Mouse (Mus musculus) E14TG2a.4 (cell line): ENCODE data around the gene Anks1b.

Experiments used
- H3K27me3 ChIP-seq: 2 replicates; pipeline ENCODE4 v1.6.1; 2014; ENCODE audit warnings: low read length, control low read depth; ENCODE audit not compliant: insufficient read depth
- H3K36me3 ChIP-seq: 2 replicates; pipeline ENCODE4 v1.6.1; 2014; ENCODE audit warnings: low read length, control low read depth; ENCODE audit not compliant: insufficient read depth
- H3K4me1 ChIP-seq: replicated peaks from 2 replicates; pipeline ENCODE4 v1.6.1; 2014; ENCODE audit warnings: low read depth, low read length, control low read depth
- H3K4me3 ChIP-seq: replicated peaks from 2 replicates; pipeline ENCODE4 v1.5.1; 2014; ENCODE audit warnings: mild to moderate bottlenecking, low read length
- H3K9me3 ChIP-seq: 2 replicates; pipeline ENCODE4 v1.6.1; 2014; ENCODE audit warnings: low read length, control low read depth
- CTCF ChIP-seq: conservative IDR thresholded peaks from 2 replicates; pipeline ENCODE4 v1.5.1; 2014; ENCODE audit warnings: low read length
- NANOG ChIP-seq: IDR thresholded peaks from 2 replicates; pipeline ENCODE4 v1.6.1; 2014; ENCODE audit warnings: borderline replicate concordance, low read length, mixed read lengths
- POU5F1 ChIP-seq: IDR thresholded peaks from 2 replicates; pipeline ENCODE4 v1.6.1; 2014; ENCODE audit warnings: low read length, borderline replicate concordance

The Anks1b gene

GRCm38 (mm10) chr10:90596576-90596975 is 723.3 kb downstream of the Anks1b start:
- no peak for TF ChIP-seq NANOG
- no peak for TF ChIP-seq POU5F1
- H3K4me3 ChIP-seq, result no peak overlapping the region
- H3K36me3 ChIP-seq, result no peaks in the 10 kb centered on the region
- no peaks in the 10 kb centered on the region for H3K9me3 ChIP-seq
- H3K27me3 ChIP-seq, result no peaks in the 10 kb centered on the region; the same call in 1 of the 2 replicates
- no peaks in the 10 kb centered on the region for H3K4me1 ChIP-seq

GRCm38 (mm10) chr10:90599149-90599548 is 725.8 kb downstream of the Anks1b start:
- Histone ChIP-seq H3K4me1 (no peaks in the 10 kb centered on the region), H3K4me3 (no peak overlapping the region), H3K36me3 (no peaks in the 10 kb centered on the region), H3K9me3 (no peaks in the 10 kb centered on the region), H3K27me3 (no peaks in the 10 kb centered on the region)
- TF ChIP-seq POU5F1 (no peak), NANOG (no peak), CTCF (no peak)

GRCm38 (mm10) chr10:90599726-90600531 is 726.6 kb downstream of the Anks1b start:
- no peaks in the 10 kb centered on the region for H3K36me3 ChIP-seq
- H3K27me3 ChIP-seq, result no peaks in the 10 kb centered on the region
- TF ChIP-seq POU5F1, result no peak
- TF ChIP-seq NANOG, result no peak
- no peak for TF ChIP-seq CTCF
- no peaks in the 10 kb centered on the region for H3K9me3 ChIP-seq
- no peak overlapping the region for H3K4me3 ChIP-seq
- H3K4me1 ChIP-seq, result no peaks in the 10 kb centered on the region

- Histone ChIP-seq H3K4me3 (no peak overlapping the region), H3K36me3 (no peaks in the 10 kb centered on the region), H3K4me1 (no peaks in the 10 kb centered on the region), H3K27me3 (no peaks in the 10 kb centered on the region), H3K9me3 (no peaks in the 10 kb centered on the region)
- no peak for TF ChIP-seq POU5F1
- TF ChIP-seq NANOG, result no peak
- TF ChIP-seq CTCF, result no peak
Observed at GRCm38 (mm10) chr10:90607586-90607985, 734.3 kb downstream of the Anks1b start.

- no peak overlapping the region for H3K4me3 ChIP-seq
- H3K27me3 ChIP-seq, result no peaks in the 10 kb centered on the region
- TF ChIP-seq NANOG (no peak), POU5F1 (no peak), CTCF (no peak)
- no peaks in the 10 kb centered on the region for H3K36me3 ChIP-seq
- no peaks in the 10 kb centered on the region for H3K9me3 ChIP-seq
- H3K4me1 ChIP-seq, result no peaks in the 10 kb centered on the region
Observed at GRCm38 (mm10) chr10:90609437-90609836, 736.1 kb downstream of the Anks1b start.

- Histone ChIP-seq H3K4me1 (no peaks in the 10 kb centered on the region), H3K27me3 (no peaks in the 10 kb centered on the region), H3K36me3 (no peaks in the 10 kb centered on the region), H3K4me3 (no peak overlapping the region), H3K9me3 (no peaks in the 10 kb centered on the region)
- TF ChIP-seq NANOG, result no peak
- no peak for TF ChIP-seq POU5F1
- no peak for TF ChIP-seq CTCF
Observed at GRCm38 (mm10) chr10:90613051-90613450, 739.7 kb downstream of the Anks1b start.

- TF ChIP-seq NANOG (no peak), CTCF (no peak), POU5F1 (no peak)
- Histone ChIP-seq H3K4me1 (no peaks in the 10 kb centered on the region), H3K4me3 (no peak overlapping the region), H3K27me3 (no peaks in the 10 kb centered on the region), H3K36me3 (no peaks in the 10 kb centered on the region), H3K9me3 (no peaks in the 10 kb centered on the region)
Observed at GRCm38 (mm10) chr10:90615196-90615595, 741.9 kb downstream of the Anks1b start.

GRCm38 (mm10) chr10:90616622-90617021 is 743.3 kb downstream of the Anks1b start:
- no peak overlapping the region for H3K4me3 ChIP-seq
- H3K36me3 ChIP-seq, result no peaks in the 10 kb centered on the region
- no peaks in the 10 kb centered on the region for H3K4me1 ChIP-seq
- H3K9me3 ChIP-seq, result no peaks in the 10 kb centered on the region
- H3K27me3 ChIP-seq, result no peaks in the 10 kb centered on the region
- TF ChIP-seq POU5F1 (no peak), NANOG (no peak), CTCF (no peak)
